ENCODE assay signal across 30 mouse cellular contexts in genomic region chr10:87696485-87696884, GRCm38 (mm10).
DNase-seq lines count a peak whose midpoint lies in the region; TF ChIP-seq lines count a peak whose summit lies in the region.
"Had no signal": no experiment of that assay in that cellular context is flagged by ENCODE, and none has a peak within 500 bp of the region (broad histone marks: within the 10 kb centered on the region; RNA-seq: fewer than 3 reads in every experiment).

No protein-coding gene starts in this region.

- no peaks in the 10 kb centered on the region for H3K36me3 ChIP-seq in heart, adult 2 months (ENCODE audit: control insufficient read depth, insufficient read depth, low read length)
- no peaks in the 10 kb centered on the region for H3K36me3 ChIP-seq in CH12.LX (replicated peaks in 1 of 2; ENCODE audit: control insufficient read depth in 1 of 2, insufficient read depth in 1 of 2, low read length in 1 of 2)
- H3K36me3 ChIP-seq: embryonic facial prominence, embryonic 12.5 days; G1E; heart, embryonic 13.5 days; hindbrain, embryonic 10.5 days; limb, embryonic 13.5 days; midbrain, embryonic 10.5 days; midbrain, embryonic 15.5 days; neural tube, embryonic 15.5 days; stomach, embryonic 15.5 days had no signal

- H3K4me3 ChIP-seq in heart, adult 2 months = no peak overlapping the region
- no peak overlapping the region for H3K4me3 ChIP-seq in CH12.LX (replicated peaks in 1 of 3; ENCODE audit: low read depth in 2 of 3, low read length in 2 of 3, poor library complexity in 1 of 3)
- H3K4me3 ChIP-seq: embryonic facial prominence, embryonic 12.5 days; heart, embryonic 13.5 days; hindbrain, embryonic 10.5 days; limb, embryonic 13.5 days; midbrain, embryonic 10.5 days; midbrain, embryonic 15.5 days; neural tube, embryonic 15.5 days; stomach, embryonic 15.5 days had no signal

- no peaks in the 10 kb centered on the region for H3K9me3 ChIP-seq in CH12.LX (replicated peaks; ENCODE audit: low read length)
- H3K9me3 ChIP-seq: embryonic facial prominence, embryonic 12.5 days; heart, embryonic 13.5 days; hindbrain, embryonic 10.5 days; limb, embryonic 13.5 days; midbrain, embryonic 10.5 days; midbrain, embryonic 15.5 days; neural tube, embryonic 15.5 days; stomach, embryonic 15.5 days had no signal

- TF ChIP-seq RAD21 in CH12.LX (IDR thresholded peaks at IDR 0.05; ENCODE audit: low read depth, low read length) = no peak

- in situ Hi-C loops in CH12.LX (cut with MboI; ENCODE audit: low pct_ligation_motif_present, low pct_unique_long_range_greater_than_20kb, low sequenced_read_pairs) = loop anchor here (25.0 kb wide), 1 partner anchor 266 kb away; no protein-coding TSS in a partner anchor

- no peaks in the 10 kb centered on the region for H3K27me3 ChIP-seq in heart, adult 2 months (ENCODE audit: control insufficient read depth, insufficient read depth, low read length)
- no peaks in the 10 kb centered on the region for H3K27me3 ChIP-seq in CH12.LX (replicated peaks)
- H3K27me3 ChIP-seq: embryonic facial prominence, embryonic 12.5 days; heart, embryonic 13.5 days; midbrain, embryonic 15.5 days; neural tube, embryonic 15.5 days; Patski; stomach, embryonic 15.5 days had no signal

- H3K79me2 ChIP-seq in heart, adult 2 months (replicated peaks; ENCODE audit: control insufficient read depth, insufficient read depth, low read length) = no peaks in the 10 kb centered on the region
- H3K79me2 ChIP-seq in CH12.LX (replicated peaks; ENCODE audit: control insufficient read depth, extremely low read depth, insufficient read depth, poor library complexity, severe bottlenecking) = 0 out of 2 replicates have a peak, but pooled peaks cover 2% of the 10 kb centered on the region

- no peak overlapping the region for H3K27ac ChIP-seq in heart, adult 2 months
- no peak overlapping the region for H3K27ac ChIP-seq in CH12.LX (ENCODE audit: insufficient read depth, low read depth)
- H3K27ac ChIP-seq: embryonic facial prominence, embryonic 12.5 days; heart, embryonic 13.5 days; hindbrain, embryonic 10.5 days; limb, embryonic 13.5 days; midbrain, embryonic 10.5 days; midbrain, embryonic 15.5 days; neural tube, embryonic 15.5 days; stomach, embryonic 15.5 days had no signal

- TF ChIP-seq CTCF in heart, adult 2 months (IDR thresholded peaks at IDR 0.05) = no peak
- TF ChIP-seq CTCF in CH12.LX (conservative IDR thresholded peaks at IDR 0.05 in 1 of 2, IDR thresholded peaks at IDR 0.05 in 1 of 2; ENCODE audit: low read depth in 2 of 2, low read length in 2 of 2) = no peak

- DNase-seq in cerebellum, postnatal 10 days = peak; percentile 38 to 53
- DNase-seq in cerebellum, adult 9-11 months = no peak
- peak; percentile 21 to 24 for DNase-seq in heart, adult 2 months
- no peak for DNase-seq in heart, adult 8-10 months (ENCODE audit: low spot score)
- peak; percentile 78 for DNase-seq in layer of hippocampus, adult 9-11 months
- DNase-seq in layer of hippocampus, adult 9-10 months (ENCODE audit: low spot score) = no peak
- peak; percentile 93 for DNase-seq in CH12.LX (ENCODE audit: extremely low read depth)
- DNase-seq in T-cell, adult 2 months (ENCODE audit: low spot score) = no peak
- DNase-seq: adrenal gland, postnatal 14 days; cerebellum, adult 11-12 months; cerebellum, postnatal 25 days; embryo, embryonic 11 days; gastrocnemius, postnatal 36 days; kidney, adult 2 months; kidney, postnatal 36 days; retina, postnatal 1 day; right cerebral cortex, postnatal 25 days; thymus, adult 18-20 months; thymus, postnatal 25 days had no signal

- dilution Hi-C loops in CH12.LX (cut with MboI; ENCODE audit: extremely low pct_ligation_motif_present, extremely low pct_unique_long_range_greater_than_20kb, low sequenced_read_pairs) = no loop called here

- TF ChIP-seq POLR2A in heart, adult 2 months (IDR thresholded peaks at IDR 0.05; ENCODE audit: insufficient read depth, low read depth, low read length) = no peak
- no peak for TF ChIP-seq POLR2A in CH12.LX (IDR thresholded peaks at IDR 0.05; ENCODE audit: low read depth, low read length)

- WGBS in heart, adult 2 months = 23% methylated on average over 4 of the region's 4 CpGs

- no peak for TF ChIP-seq EP300 in heart, adult 2 months (IDR thresholded peaks at IDR 0.05; ENCODE audit: insufficient read depth, low read depth, low read length)
- 0 out of 2 replicates have a peak, but pooled peaks have one; percentile 43 for TF ChIP-seq EP300 in CH12.LX (IDR thresholded peaks at IDR 0.05; ENCODE audit: low read length)

- H3K4me1 ChIP-seq in heart, adult 2 months (ENCODE audit: control insufficient read depth, insufficient read depth, low read length) = no peaks in the 10 kb centered on the region
- peaks cover 7 to 19% of the 10 kb centered on the region in 2 experiments; a peak in 3 of 4 replicates for H3K4me1 ChIP-seq in CH12.LX (ENCODE audit: control insufficient read depth in 1 of 2, insufficient read depth in 2 of 2)
- H3K4me1 ChIP-seq: embryonic facial prominence, embryonic 12.5 days; hindbrain, embryonic 10.5 days; limb, embryonic 13.5 days; midbrain, embryonic 10.5 days; midbrain, embryonic 15.5 days; neural tube, embryonic 15.5 days; stomach, embryonic 15.5 days had no signal

- H3K9ac ChIP-seq in heart, adult 2 months (ENCODE audit: low read depth, low read length) = no peak overlapping the region
- no peak overlapping the region for H3K9ac ChIP-seq in CH12.LX (ENCODE audit: insufficient read depth, low read depth)
- H3K9ac ChIP-seq: embryonic facial prominence, embryonic 12.5 days; heart, embryonic 13.5 days; limb, embryonic 13.5 days; midbrain, embryonic 15.5 days; neural tube, embryonic 15.5 days; stomach, embryonic 15.5 days had no signal

- H3K4me2 ChIP-seq in CH12.LX (ENCODE audit: insufficient read depth, low read depth, poor library complexity, severe bottlenecking) = peak overlapping the region; percentile 29
- H3K4me2 ChIP-seq: embryonic facial prominence, embryonic 12.5 days; heart, embryonic 13.5 days; limb, embryonic 13.5 days; liver, embryonic 11.5 days; midbrain, embryonic 15.5 days; neural tube, embryonic 15.5 days; stomach, embryonic 15.5 days had no signal

- intact Hi-C loops in heart, adult 2 months (cut with DNase I) = no loop called here

TF ChIP-seq in CH12.LX, 34 proteins besides CTCF, POLR2A, EP300 and RAD21:
- TF ChIP-seq GABPA (IDR thresholded peaks at IDR 0.05; ENCODE audit: insufficient replicate concordance, low read depth, low read length) (no peak), KAT2A (IDR thresholded peaks at IDR 0.05; ENCODE audit: insufficient replicate concordance, low read length) (no peak), JUND (conservative IDR thresholded peaks at IDR 0.05; ENCODE audit: low read depth, low read length) (peak; percentile 40; the same call in 1 of the 2 replicates), BHLHE40 (IDR thresholded peaks at IDR 0.05; ENCODE audit: low read depth, low read length) (peak; percentile 82), USF2 (conservative IDR thresholded peaks at IDR 0.05; ENCODE audit: low read depth, low read length) (no peak), MEF2A (IDR thresholded peaks at IDR 0.05; ENCODE audit: borderline replicate concordance, low read depth, low read length) (peak; percentile 93), MXI1 (IDR thresholded peaks at IDR 0.05; ENCODE audit: low read depth, low read length) (peak; percentile 35; the same call in 1 of the 2 replicates), TCF12 (IDR thresholded peaks at IDR 0.05; ENCODE audit: low read depth, low read length) (no peak), MAX (IDR thresholded peaks at IDR 0.05; ENCODE audit: low read length) (no peak), MAFK (IDR thresholded peaks at IDR 0.05; ENCODE audit: insufficient replicate concordance, low read length) (no peak), HCFC1 (IDR thresholded peaks at IDR 0.05; ENCODE audit: low read depth, low read length) (no peak), CHD2 (IDR thresholded peaks at IDR 0.05; ENCODE audit: low read length) (no peak), POLR2AphosphoS2 (IDR thresholded peaks at IDR 0.05; ENCODE audit: low read depth, low read length) (no peak), ZMIZ1 (IDR thresholded peaks at IDR 0.05; ENCODE audit: low read depth, low read length) (no peak), RCOR1 (conservative IDR thresholded peaks at IDR 0.05; ENCODE audit: low read depth, low read length) (no peak), USF1 (IDR thresholded peaks at IDR 0.05; ENCODE audit: low read depth, low read length) (no peak), UBTF (IDR thresholded peaks at IDR 0.05; ENCODE audit: low read depth, low read length) (no peak), ZNF384 (IDR thresholded peaks at IDR 0.05; ENCODE audit: low read depth, low read length) (no peak), ZC3H11A (IDR thresholded peaks at IDR 0.05; ENCODE audit: low read depth, low read length) (no peak), PAX5 (IDR thresholded peaks at IDR 0.05; ENCODE audit: low read length) (no peak), E2F4 (IDR thresholded peaks at IDR 0.05; ENCODE audit: insufficient replicate concordance, low read depth, low read length) (no peak), NRF1 (IDR thresholded peaks at IDR 0.05; ENCODE audit: low read depth, low read length) (no peak), JUN (IDR thresholded peaks at IDR 0.05; ENCODE audit: insufficient read depth, low read depth, low read length) (peak; percentile 85), ETS1 (conservative IDR thresholded peaks at IDR 0.05; ENCODE audit: low read depth, low read length) (peak; percentile 90), CHD1 (IDR thresholded peaks at IDR 0.05; ENCODE audit: low read depth, low read length) (no peak), MYC (IDR thresholded peaks at IDR 0.05; ENCODE audit: low read depth, low read length) (no peak), NELFE (IDR thresholded peaks at IDR 0.05; ENCODE audit: low read depth, low read length) (no peak), ELF1 (IDR thresholded peaks at IDR 0.05; ENCODE audit: low read depth, low read length) (no peak), SIN3A (IDR thresholded peaks at IDR 0.05; ENCODE audit: low read length) (no peak), MAZ (IDR thresholded peaks at IDR 0.05; ENCODE audit: low read depth, low read length) (no peak), SMC3 (IDR thresholded peaks at IDR 0.05; ENCODE audit: low read depth, low read length) (no peak), IRF4 (IDR thresholded peaks at IDR 0.05; ENCODE audit: low read depth, low read length) (no peak), ZKSCAN1 (IDR thresholded peaks at IDR 0.05; ENCODE audit: borderline replicate concordance, low read depth, low read length) (no peak), TBP (conservative IDR thresholded peaks at IDR 0.05; ENCODE audit: low read depth, low read length) (no peak)

Comparison
In these comparisons a context has a peak if more than half of its experiments do, and no peak if none do; other contexts are left out.
1. DNase-seq: peak in cerebellum, postnatal 10 days (2 of 2), heart, adult 2 months (2 of 2), layer of hippocampus, adult 9-11 months (single experiment) and CH12.LX (single experiment); none in cerebellum, adult 9-11 months (single experiment), heart, adult 8-10 months (single experiment), layer of hippocampus, adult 9-10 months (single experiment) and T-cell, adult 2 months (single experiment).